Mouse (Mus musculus): Measurements from ENCODE around the gene Gphb5.

- TF ChIP-seq POLR2A (IDR thresholded peaks at IDR 0.05; ENCODE audit: low read depth, low read length), result no peak
- TF ChIP-seq CTCF (conservative IDR thresholded peaks at IDR 0.05; ENCODE audit: insufficient read depth, insufficient read length, low read depth, low read length), result no peak
These were observed 25.1 kb downstream of the Gphb5 start for GRCm38 (mm10) chr12:75391526-75391925.
